Mouse (Mus musculus): Measurements from ENCODE around the gene Sass6. TPM values are rescaled to one million over a fixed set of nuclear protein-coding genes. Genes with fewer than 3 reads are reported as not detected.
A peak's percentile ranks its signal among the peaks of the same experiment; 100 is the strongest.

Gene Sass6
- total RNA-seq (2021): 10 to 100 TPM in 1 of 2 experiments, 1 to 10 TPM in 1; 9.6 to 11.4 TPM
- long read RNA-seq, partial matches to known transcripts: 0 of 2 reads
- long read RNA-seq, other reads (novel, unspliced or antisense): 1 of 2 reads

DNA sequence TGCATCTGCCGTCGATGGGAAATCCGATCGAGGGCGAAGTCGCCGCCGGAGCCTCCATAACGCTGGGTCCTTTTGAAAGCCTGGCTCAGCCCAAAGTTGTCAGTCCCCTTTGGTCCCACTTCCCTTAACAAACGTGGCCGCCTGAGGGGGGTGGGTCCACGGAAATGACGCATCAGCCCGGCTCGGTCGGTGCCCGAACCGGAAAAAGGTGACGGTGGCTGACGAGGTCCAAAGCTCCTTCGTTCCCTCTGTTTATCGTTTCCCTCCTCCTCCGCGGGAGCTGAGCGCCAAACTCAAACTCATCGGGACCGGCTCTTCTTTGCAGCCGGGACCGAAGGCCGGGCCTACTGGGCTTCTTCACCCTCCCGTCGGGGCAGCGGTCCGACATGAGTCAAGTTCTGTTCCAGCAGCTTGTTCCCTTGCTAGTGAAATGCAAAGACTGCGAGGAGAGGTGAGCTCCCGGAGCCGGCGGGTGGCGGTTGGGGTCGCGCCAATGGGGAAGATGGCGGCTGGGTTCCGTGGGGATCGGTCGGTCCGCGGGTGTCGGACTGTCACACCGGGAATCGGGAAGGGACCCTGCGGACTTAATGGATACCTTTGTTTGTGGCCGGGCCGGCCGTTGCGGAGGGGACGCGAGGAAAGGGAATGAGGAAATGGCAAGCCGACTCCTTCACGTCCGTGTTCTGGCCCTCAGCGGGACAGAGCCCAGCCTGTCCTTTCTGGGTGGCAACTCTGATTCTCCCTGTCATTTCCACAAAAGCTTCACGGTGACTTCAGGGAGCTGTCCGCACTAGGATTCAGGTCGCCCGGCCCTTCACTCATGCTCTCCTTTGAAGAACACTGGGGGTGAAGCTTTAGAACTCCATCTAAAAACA lies at the start of gene Sass6:
TSS of gene Sass6 (plus strand) at position 255 of the 875 bp plus-strand sequence.
- DNase-seq (ENCODE audit: low spot score in 2 of 2): peak; percentile 99

- no peak for DNase-seq (ENCODE audit: low spot score in 2 of 2)
Measured at GRCm38 (mm10) chr3:116547430-116547829, 47.4 kb upstream of the Sass6 start.

DNA sequence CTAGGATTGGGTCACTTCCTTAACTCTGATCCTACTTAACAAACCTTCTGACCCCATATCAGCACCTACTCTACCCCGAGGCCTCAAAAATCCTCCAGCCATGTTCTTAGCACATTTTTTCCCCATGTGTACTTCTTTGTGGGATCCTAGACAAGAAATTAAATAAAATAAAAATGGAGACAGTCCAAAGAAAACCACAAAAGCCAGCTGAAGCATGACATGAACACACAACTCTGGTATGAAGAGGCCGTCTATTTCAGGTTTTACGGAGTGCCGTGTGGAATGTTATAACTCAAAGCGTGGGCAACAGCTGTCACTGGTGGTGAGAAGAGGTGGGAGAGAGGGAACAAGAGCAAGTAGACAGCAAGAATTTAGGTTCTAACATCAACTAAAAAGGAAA lies 43.4 kb upstream of the Sass6 start:
- no peak for DNase-seq (ENCODE audit: low spot score in 2 of 2)

GRCm38 (mm10) chr3:116561315-116561714 lies 33.5 kb upstream of the Sass6 start:
- peak; percentile 12 to 23 for DNase-seq (ENCODE audit: low spot score in 2 of 2)

DNA sequence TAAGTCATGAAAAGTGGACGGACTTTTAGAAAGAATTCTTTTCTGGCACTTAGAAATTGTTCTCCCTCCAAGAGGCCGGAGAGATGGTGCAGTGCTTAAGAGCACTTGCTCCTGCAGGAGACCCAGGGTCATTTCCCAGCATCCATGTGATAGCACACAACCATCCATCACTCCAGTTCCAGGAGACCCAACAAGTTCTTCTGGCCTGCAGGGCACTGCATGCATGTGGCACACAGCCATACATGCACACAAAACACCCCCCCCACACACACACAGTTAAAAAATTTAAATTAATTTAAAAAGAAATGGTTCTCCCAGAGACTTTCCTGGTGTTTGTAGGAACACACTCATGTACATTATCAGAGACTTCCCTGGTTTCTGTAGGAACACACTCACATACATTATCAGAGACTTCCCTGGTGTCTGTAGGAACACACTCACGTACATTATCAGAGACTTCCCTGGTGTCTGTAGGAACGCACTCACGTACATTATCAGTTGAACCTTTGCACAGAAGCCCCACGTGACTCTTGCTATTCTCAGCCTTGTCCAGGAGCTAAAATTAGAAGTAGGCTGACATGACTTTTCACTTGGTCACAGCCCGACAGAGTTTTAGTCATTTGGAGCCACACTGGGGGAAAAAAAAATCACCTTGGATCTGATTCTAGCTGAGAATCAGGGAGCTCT lies 32.2 kb upstream of the Sass6 start, which contains the start of gene Lrrc39:
TSS of gene Lrrc39 (plus strand) at position 566 of the 687 bp plus-strand sequence.
- no peak for DNase-seq (ENCODE audit: low spot score in 2 of 2)

DNA sequence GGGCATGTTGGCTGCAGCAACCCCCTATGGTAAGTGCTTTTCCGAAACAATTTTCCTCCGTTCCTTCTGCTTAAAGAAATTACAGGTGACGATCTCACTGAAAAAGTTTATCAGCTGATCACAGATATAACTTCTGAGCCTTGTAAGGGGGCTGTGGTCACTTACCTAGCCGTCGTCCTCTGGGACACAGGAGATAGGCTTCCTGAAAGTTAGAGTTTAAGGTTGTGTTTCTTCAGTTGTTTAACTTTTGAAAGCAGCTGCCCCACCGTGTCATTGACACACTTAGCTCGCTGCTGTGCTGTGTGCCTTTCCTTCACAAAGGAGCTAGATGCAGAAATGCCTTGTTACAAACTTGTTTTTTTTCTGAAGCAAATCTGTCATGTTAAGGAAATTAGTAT lies 31.7 kb upstream of the Sass6 start:
- no peak for DNase-seq (ENCODE audit: low spot score in 2 of 2)

DNA sequence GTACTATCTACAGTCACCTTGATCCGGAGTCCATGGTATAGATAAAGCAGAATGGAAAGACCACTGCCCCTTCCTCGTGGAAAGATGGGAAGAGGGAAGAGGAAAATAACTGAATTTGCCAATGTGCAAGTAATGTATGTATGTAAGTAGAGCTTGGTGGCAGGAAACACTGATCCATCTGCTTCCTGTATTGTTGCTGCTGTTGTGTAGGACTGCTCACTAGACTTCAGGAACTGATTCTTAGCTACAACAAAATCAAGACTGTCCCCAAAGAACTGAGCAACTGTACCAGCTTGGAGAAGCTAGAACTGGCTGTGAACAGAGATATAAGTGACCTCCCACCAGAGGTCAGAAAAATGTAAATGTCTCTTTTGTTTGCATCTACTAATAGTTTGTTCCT lies 24.2 kb upstream of the Sass6 start:
- no peak for DNase-seq (ENCODE audit: low spot score in 2 of 2)

GRCm38 (mm10) chr3:116577286-116577685 lies 17.5 kb upstream of the Sass6 start:
- DNase-seq (ENCODE audit: low spot score in 2 of 2): no peak

GRCm38 (mm10) chr3:116582201-116582600 lies 12.6 kb upstream of the Sass6 start:
- no peak for DNase-seq (ENCODE audit: low spot score in 2 of 2)

GRCm38 (mm10) chr3:116594076-116594727 lies 580 bp upstream of the Sass6 start:
- no peak for DNase-seq (ENCODE audit: low spot score in 2 of 2)

GRCm38 (mm10) chr3:116595603-116595991 lies 815 bp downstream of the Sass6 start:
- no peak for DNase-seq (ENCODE audit: low spot score in 2 of 2)

- DNase-seq (ENCODE audit: low spot score in 2 of 2): no peak
Measured at GRCm38 (mm10) chr3:116599705-116600104, 4.9 kb downstream of the Sass6 start.

- no peak for DNase-seq (ENCODE audit: low spot score in 2 of 2)
Measured at GRCm38 (mm10) chr3:116601005-116601404, 6.2 kb downstream of the Sass6 start.

GRCm38 (mm10) chr3:116601781-116602180 lies 7.0 kb downstream of the Sass6 start:
- DNase-seq (ENCODE audit: low spot score in 2 of 2): no peak

DNA sequence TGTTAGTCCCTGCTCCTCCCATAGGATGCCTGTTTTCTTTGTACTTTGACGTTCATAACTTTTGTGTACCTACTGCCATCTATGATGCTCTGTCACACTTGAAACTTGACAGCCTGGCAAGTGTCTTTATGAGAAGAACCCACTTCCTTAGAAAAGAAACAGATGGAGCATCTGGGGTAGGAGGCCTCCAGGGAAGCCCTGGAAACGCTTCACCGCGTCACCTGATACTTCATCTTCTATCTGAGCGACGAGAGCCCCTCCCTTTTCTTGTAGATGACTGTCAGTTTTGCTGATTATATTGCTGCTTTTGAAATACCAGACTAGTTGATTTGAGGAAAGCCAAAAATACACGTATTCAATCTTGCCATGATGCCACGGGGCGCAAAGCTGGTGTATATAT lies 9.8 kb downstream of the Sass6 start:
- no peak for DNase-seq (ENCODE audit: low spot score in 2 of 2)

GRCm38 (mm10) chr3:116614295-116614892 lies 19.6 kb downstream of the Sass6 start, which contains the start of gene Trmt13:
Trmt13 (minus strand) TSS chr3:116614587.
- peak; percentile 10 to 25 for DNase-seq (ENCODE audit: low spot score in 2 of 2)

DNA sequence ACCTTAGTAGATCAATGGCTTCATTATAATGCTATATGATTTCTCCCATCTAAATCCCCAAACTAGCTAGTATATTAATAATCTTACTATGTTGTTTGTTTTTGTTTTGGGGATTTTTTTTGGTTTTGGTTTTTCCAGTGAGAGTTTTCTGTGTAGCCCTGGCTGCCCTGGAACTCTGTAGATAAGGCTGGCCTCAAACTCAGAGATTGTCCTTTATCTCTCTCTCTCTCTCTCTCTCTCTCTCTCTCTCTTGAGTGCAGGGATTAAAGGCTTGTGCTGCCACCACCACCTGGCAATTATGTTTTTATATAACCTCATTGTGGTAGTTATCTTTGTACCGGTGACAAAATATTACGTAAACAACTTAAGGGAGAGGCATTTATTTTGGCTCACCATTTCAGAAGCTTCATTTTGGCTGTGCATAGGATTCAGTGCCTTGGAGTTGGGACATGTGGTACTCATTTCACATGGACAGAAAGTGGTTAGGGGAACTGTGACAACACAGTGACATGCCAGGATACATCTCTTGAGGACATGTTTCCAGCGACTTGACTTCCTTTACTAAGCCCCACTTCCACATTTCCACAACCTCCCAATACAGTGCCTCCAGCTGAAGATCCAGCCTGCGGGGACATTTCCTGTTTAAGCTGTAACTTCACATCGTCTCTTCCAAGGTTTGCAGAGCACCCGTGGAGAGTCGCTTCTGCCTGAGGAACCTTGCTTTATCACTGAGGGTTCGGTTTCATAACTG lies 20.7 kb downstream of the Sass6 start:
- DNase-seq (ENCODE audit: low spot score in 2 of 2): no peak

DNA sequence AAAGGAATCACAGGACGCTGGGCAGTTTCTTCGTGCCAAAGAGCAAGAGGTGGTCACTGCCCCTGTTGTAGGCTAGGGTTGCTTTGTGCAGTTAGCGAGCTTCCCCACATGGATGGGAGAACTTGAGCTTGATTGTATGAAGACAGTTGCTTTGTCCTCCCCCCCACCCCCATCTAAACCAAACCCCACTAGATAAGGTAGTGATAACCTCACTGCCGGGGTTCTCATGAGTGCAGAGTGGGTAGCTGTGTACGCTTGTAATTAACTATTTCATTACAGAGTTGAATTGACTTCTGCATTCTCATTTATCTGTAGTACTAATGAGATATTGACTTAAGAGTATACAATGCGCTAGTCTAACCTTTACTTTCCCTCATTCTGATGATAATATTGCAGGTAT lies 24.1 kb downstream of the Sass6 start:
- no peak for DNase-seq (ENCODE audit: low spot score in 2 of 2)

- DNase-seq (ENCODE audit: low spot score in 2 of 2): no peak
Measured at GRCm38 (mm10) chr3:116620636-116621370, 26.0 kb downstream of the Sass6 start.

DNA sequence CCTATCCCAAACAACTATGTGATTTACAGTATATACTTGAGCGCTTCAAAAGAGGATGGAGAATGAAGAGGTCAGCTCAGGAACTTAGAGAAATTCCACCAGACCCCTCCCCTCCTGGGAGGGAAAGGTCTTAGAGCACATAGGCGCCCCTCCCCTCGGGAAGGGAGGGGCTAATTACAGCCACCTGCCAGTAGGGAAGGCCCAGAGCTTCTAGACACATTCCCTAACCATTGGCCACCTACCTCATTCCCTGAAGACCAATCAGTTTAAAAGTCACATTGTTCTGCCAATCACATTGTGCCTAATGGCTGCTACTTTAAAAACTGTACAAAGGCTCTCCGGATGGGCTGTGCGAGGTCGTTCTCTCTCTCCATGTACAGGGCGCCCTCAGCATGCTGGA lies 27.9 kb downstream of the Sass6 start:
- DNase-seq (ENCODE audit: low spot score in 2 of 2): no peak

All from layer of hippocampus, postnatal 10 days (tissue).